Mouse (Mus musculus) lung, adult 2 months (tissue): ENCODE measurements around the gene Slc1a7.

Source experiments
- CTCF ChIP-seq: fragments of 200-500 bp; IDR thresholded peaks from 2 replicates; pipeline ENCODE4 v1.5.1; 2011; ENCODE audit warnings: mild to moderate bottlenecking, low read length, control low read depth; ENCODE audit not compliant: insufficient read depth
- POLR2A ChIP-seq: fragments of 200-500 bp; IDR thresholded peaks from 2 replicates; pipeline ENCODE4 v1.6.1; 2011; ENCODE audit warnings: low read depth, mild to moderate bottlenecking, control low read depth, low read length, borderline replicate concordance; ENCODE audit errors: extremely low read depth

DNA sequence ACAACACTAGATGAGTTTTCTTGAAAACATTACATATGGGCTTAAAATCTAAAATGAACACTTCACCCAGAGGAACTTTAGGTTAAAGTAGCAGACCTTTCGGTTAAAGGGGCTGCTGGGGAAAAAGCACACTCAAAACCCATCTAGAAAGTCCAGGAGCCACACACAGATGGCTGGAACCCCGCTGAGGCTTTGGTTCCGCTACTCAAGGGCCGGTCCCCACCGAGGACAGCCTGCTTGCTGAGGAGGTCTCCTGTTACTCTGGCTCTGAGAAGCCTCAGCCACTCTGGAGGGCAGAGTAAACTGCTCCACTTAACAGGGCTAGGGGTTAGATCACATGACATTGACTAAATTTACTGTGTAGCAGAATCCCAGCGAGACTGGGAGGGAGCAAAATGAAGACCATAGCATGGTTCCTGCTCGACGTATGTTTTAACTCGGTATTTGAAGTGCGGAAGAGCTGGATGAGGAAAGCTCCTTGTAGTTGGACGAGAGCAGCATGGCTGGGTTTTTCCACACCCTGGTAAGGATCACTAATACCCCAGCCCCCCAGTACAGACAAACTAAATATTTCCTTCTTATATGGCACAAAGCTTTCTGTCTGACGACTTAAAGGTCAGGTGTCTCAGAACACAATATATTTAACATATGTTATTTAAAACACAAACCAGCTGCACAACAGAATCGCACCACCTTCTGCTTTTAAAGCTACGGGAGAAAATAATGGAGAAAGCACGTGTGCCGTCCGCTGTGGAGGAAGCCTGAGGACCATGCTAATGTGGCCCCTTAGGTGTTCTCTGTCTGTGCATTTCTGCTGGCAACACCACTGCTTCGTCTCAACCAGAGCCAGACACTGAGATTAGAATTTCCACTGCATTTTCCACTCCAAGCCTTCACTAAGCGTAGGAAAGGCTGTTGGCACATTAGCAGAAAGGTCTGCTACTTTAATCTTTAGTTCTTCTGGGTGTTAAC, 77.3 kb downstream of the Slc1a7 start:
- TF ChIP-seq POLR2A: no peak
- TF ChIP-seq CTCF: no peak
